Mouse (Mus musculus) layer of hippocampus, adult 11-12 months (tissue): ENCODE measurements around the gene 5730455P16Rik.
"Not testable (repeated sequence)": the region's sequence is repeated elsewhere in the genome, so short reads cannot be mapped to it uniquely, and the experiment has no call there.

Experiments used
- DNase-seq: peaks from one replicate; pipeline ENCODE4 v3.0.0; 2022; ENCODE audit warnings: low spot score

The 5730455P16Rik gene

DNA sequence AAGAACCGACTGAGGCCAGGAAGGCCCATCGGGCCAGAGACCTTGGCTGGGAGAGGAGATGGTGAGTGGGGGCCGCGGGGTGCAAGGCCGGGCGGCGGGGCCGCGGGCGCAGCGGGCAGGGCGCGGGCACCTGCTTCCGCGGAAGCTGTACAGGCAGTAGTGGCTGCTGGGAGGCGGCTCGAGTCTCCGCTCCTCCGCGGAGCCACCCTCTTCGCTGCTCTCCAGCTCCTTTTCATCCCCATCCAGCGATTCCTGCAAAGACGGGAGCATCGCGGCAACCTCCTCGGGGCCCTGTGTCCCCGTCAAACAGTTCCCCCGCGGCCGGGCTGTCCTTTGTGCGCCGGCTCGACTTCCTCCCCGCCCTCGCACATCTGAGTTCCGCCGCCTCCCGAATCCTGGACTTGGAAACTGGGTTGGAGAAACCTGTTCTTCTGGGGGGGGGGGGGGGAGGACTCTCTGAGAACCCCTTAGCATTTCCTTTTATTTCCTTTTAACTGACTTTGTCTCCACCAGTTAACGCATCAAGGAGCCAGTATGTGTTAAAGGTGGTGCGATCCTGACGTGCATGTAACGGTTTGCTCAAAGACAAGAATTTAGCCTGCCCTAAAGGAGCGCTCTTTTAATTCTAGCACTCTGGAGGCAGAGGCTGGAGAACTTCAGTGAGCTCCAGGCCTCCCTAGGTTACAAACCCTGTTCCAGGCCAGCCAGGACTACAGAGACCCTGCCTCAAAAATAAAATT lies at the start of gene 5730455P16Rik:
TSS of gene 5730455P16Rik (minus strand) at position 323 of the 740 bp plus-strand sequence.
- DNase-seq: peak; percentile 76

DNA sequence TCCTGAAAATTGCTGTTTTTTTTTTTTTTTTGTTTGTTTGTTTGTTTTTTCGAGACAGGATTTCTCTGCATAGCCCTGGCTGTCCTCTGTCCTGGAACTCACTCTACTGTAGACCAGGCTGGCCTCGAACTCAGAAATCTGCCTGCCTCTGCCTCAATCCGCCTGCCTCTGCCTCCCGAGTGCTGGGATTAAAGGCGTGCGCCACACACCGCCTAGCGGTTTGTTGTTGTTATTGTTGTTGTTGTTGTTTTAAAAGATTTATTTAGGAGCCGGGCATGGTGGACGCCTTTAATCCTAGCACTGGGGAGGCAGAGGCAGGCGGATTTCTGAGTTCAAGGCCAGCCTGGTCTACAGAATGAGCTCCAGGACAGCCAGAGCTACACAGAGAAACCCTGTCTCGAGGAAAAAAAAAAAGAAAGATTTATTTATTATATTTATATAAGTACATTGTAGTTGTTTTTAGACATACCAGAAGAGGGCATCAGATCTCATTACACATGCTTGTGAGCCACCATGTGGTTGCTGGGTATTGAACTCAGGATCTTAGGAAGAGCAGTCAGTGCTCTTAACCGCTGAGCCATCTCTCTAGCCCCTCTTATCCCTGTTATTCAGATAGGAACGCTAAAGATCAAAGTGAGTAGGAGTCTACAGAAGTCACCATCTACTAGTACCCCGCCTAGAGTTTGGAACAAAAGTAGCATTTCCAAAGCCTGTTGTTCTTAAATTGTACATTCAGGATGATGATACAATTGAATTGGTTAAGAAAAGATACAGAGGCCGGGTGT lies 48.4 kb upstream of the 5730455P16Rik start:
- DNase-seq: not testable (repeated sequence)

DNA sequence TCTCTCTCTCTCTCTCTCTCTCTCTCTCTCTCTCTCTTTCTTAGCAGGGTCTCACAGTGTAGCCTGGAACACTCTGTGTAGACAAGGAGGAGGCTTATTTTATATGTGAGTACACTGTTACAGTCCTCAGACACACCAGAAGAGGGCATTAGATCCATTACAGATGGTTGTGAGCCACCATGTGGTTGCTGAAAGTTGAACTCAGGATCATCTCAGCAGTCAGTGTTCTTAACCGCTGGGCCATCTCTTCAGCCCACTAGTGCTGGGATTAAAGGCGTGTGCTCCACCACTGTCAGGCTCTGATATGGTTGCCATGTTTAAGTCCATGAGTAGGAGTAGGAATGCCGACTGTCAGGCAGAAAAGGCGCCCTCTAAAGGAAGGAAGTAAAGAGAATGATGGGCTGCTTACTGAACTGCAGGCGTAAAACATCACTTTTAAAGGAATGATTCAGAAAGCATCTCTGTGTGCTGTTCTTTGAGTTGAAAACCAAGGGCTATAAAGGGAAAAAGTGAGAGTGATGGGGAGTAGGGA lies 47.5 kb upstream of the 5730455P16Rik start:
- no peak for DNase-seq

DNA sequence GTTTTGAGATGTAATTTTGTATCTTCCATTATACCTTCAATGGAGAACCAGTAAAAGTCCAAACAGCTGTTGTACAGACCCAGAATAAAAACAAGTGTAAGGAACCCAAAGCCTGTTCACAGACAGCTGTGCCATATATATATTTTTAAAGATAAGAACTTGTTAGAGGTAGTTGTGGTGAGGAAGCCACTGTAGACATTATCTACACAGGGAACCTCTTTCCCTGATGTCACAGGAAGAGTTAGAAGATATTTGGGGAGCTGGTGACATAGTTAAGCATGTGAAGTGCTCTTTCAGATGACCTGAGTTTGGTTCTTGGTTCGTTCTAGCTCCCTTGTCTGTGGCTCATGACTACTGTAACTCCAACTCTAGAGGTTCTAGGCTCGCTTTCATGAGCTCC lies 46.9 kb upstream of the 5730455P16Rik start:
- DNase-seq: no peak

GRCm38 (mm10) chr11:80421421-80422047 lies 43.7 kb upstream of the 5730455P16Rik start:
- DNase-seq: no peak

- no peak for DNase-seq
Observed at GRCm38 (mm10) chr11:80420202-80420984, 42.6 kb upstream of the 5730455P16Rik start.

- DNase-seq: no peak
Observed at GRCm38 (mm10) chr11:80419743-80420142, 41.9 kb upstream of the 5730455P16Rik start.

DNA sequence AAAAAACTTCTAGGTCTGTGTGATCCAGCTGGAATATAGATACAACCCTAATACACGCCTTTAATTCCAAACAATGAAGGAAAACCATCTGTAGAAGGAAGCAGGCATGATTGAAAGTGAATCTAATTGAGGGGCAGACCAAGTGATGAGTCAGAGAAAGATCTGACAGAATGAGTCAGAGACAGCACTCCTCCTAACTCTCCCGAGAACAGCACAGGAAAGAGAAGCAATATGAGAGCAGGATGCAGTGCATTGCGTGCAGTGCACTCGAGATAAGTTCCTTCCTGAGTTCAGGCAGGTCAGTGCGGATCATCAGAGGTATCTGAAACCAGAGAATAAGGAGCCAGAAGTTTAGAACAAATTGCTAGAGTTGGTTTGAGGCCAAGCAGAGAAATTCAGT lies 39.3 kb upstream of the 5730455P16Rik start:
- DNase-seq: no peak

DNA sequence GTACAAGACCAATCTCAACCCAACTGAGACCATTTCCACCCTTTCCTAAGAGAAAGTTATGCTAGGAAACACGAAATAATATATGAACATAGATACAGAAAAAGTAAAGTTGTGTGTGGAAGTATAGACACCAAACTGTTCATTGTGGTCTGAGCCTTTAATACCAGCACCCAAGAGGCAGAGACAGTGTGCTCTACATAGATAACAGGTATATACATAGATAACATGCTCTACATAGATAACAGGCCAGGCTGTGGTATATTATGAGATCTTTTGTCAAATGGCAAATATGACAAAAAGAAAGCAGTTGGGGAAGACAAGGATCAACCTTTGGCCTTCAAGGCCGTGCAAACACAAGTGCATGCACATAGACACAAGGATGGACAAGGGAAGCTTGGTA lies 32.5 kb upstream of the 5730455P16Rik start:
- no peak for DNase-seq

DNA sequence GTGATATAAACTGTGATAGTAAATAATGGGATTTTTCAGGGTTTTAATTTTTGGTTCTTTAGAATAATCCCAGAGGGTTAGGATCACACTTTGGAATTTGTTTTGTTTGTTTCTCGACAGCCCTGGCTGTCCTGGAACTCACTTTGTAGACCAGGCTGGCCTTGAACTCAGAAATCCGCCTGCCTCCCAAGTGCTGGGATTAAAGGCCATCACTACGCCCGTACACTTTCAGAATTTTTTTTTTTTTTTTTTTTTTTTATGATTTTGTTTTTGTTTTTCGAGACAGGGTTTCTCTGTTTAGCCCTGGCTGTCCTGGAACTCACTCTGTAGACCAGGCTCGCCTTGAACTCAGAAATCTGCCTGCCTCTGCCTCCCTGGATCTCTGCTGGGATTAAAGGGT lies 30.0 kb upstream of the 5730455P16Rik start:
- not testable (repeated sequence) for DNase-seq

DNA sequence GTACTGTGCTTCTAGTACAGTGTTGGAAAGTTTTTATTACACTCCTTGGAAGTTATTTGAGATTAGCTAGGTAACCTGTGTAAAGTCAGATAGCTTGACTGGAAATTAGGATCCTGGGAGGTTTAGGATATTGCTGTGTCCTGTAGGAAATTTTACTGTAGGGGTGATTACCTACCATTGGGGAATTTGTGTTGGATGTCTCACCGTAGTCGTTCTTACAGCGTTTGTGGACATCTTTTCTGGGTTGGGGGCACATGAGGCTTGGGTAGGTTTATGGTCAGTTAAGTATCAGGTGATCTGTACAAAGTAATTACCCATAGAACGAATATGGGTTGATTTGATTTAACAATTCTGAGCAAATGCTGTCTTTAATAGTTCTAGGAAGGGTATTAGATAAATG lies 18.8 kb upstream of the 5730455P16Rik start:
- no peak for DNase-seq

- no peak for DNase-seq
Observed at GRCm38 (mm10) chr11:80395930-80396329, 18.1 kb upstream of the 5730455P16Rik start.

DNA sequence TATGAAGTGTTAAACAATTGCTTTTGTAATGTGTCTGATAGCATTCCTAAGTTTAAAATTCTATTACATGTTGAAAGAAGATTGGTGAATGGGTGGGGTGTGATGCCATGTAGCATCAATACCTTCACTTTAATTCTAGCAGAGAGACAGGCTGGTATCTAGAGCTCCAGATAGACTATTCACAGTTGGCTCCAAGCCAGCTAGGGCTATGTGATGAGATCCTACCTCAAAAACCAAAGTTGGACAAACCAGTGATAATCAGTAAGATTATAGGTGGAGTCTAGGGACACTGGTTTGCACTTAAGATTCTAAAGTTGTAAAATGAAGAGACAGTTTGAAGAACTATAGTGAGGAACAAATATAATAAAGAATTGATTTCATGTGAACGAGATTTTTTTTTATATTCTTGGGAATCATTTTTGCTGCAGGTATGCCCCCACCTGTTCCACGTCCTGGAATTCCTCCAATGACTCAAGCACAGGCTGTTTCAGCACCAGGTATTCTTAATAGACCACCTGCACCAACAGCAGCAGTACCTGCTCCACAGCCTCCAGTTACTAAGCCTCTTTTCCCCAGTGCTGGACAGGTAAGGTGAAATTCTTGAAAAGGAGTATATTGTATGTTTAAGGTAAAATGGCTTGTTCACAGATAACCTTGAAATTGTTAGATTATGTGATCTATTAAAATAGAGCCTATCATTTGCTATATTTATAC lies 13.7 kb upstream of the 5730455P16Rik start:
- DNase-seq: no peak

- no peak for DNase-seq
Observed at GRCm38 (mm10) chr11:80389885-80390284, 12.1 kb upstream of the 5730455P16Rik start.

DNA sequence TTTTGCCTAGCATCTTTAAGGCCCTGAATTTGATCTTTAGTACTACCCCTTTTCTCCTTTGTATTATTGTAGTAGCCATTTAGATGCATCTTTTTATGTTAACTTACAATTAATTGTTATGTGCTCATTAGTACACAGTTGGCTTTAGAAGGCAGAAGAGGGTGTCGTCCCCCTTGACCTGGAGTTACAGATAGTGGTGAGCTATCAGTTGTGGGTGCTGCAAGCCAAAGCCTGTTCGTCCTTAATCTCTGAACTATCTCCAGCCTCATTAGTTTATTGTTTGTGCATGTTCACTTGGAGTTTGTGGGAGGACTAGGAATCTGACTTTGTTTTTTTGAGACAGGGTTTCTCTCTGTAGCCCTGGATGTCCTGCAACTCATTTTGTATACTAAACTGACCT lies 9.0 kb upstream of the 5730455P16Rik start:
- no peak for DNase-seq

DNA sequence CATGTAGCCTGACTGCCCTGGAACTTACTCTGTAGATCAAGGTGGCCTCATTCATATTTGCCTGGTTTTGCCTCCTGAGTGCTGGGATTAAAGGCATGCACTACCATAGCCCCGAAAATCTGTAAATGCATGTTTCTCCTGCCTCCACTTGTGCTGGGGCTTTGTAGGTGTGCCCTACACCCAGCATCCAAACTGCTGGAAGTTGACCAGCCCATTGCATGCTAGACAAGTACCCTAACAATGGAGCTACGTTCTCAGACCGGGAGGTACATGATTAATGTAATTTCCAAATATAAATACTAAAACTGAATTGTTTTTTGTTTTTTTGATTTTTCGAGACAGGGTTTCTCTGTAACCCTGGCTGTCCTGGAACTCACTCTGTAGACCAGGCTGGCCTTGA lies 7.2 kb upstream of the 5730455P16Rik start:
- DNase-seq: no peak

- no peak for DNase-seq
Observed at GRCm38 (mm10) chr11:80384461-80384860, 6.6 kb upstream of the 5730455P16Rik start.

GRCm38 (mm10) chr11:80383626-80384046 lies 5.8 kb upstream of the 5730455P16Rik start:
- no peak for DNase-seq

GRCm38 (mm10) chr11:80383019-80383625 lies 5.3 kb upstream of the 5730455P16Rik start, which contains the start of gene Zfp207:
Gene Zfp207, plus strand, starts transcription at chr11:80383279.
- peak; percentile 98 for DNase-seq

GRCm38 (mm10) chr11:80382626-80383018 lies 4.8 kb upstream of the 5730455P16Rik start:
- no peak for DNase-seq

GRCm38 (mm10) chr11:80379184-80379583 lies 1.4 kb upstream of the 5730455P16Rik start:
- DNase-seq: not testable (repeated sequence)
